Mouse (Mus musculus) cerebellum, postnatal 4 days (tissue): Measurements from ENCODE around the gene Hpcal1.
"Not testable (repeated sequence)": the region's sequence is repeated elsewhere in the genome, so short reads cannot be mapped to it uniquely, and the experiment has no call there.

Experiments
- DNase-seq, 2 experiments: peaks; one replicate each; pipeline ENCODE4 v3.0.0; 2022; ENCODE audit warnings: low spot score in 2 of 2, mixed read lengths in 1 of 2

Hpcal1 gene

DNA sequence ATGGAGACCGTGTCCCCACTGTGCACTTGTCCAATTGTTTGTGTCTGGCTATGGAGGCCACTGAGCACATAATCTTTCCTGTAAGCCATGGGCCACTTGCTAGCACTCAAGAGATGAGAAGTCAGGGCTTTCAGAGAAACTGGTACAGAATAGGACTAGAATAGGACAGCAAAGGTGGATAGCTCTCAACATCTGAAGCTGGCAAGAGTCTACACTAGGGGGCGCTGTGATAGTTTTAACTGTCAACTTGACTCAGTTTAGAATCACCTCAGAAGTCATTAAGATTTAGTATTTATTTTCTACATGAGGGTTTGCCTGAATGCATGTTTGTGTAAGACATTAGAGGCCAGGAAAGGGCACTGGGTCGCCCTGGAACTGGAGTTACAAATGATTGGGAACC is 98.8 kb downstream of the Hpcal1 start:
- DNase-seq, result no peak

DNA sequence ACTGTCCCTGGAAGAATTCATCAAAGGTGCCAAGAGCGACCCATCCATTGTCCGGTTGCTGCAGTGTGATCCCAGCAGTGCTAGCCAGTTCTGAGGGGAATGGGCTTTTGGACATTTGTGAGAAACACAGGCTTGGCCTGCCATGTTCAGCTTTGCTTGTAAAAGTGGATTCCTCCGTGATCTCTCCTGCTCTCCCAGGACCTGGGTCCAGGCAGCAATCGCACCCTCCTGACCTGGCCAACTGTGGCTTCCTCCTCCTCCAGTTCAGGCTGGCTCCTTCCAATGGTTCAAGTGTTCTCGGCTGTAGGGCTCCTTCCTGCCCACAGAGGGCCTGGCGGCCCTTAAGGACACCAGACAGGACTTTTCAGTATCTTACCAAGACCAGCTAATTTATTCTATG is 100.5 kb downstream of the Hpcal1 start:
- DNase-seq, result no peak

DNA sequence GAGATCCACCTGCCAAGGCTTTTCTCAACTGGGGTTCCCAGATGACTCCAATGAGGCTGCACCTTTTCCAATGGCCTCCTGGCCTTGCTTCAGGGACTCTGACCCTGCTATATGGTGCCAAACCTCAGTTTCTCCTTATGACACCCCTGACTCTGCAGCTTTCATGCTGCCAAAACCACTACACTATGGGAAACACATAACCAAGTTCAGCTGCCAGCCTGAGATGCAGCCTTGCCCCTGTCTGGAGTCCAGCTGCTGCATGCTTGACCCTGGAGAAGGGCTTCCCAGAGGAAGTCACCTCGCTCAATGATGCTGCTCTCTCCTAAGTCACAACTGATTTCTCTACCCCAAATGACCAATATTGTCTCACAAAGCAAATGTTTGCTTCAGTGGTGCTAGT is 102.1 kb downstream of the Hpcal1 start:
- DNase-seq, result no peak

DNA sequence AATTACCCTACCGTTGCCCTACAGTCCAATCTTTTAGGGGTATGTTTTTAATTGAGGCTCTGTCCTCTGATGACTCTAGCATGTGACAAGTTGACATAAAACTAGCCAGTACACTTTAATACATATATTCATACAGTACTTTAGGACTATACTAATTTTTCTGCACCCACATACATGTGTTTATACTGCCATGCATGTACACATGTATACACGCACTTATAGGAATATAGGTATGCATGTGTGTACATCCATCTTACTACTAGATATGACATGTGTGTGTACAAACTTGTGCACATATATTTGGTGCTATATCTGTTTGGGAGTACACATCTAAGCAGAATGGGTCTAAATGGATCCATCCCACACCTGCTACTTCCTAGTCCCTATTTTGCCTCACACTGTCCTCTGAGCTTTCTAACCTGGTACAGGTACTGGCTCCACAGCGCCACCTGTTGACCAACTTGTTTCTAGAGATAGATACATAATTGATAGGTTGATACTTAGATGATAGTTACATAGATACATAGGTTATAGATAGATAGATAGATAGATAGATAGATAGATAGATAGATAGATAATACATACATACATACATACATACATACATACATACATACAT is 105.1 kb downstream of the Hpcal1 start:
- peak; percentile 58 to 66 for DNase-seq

DNA sequence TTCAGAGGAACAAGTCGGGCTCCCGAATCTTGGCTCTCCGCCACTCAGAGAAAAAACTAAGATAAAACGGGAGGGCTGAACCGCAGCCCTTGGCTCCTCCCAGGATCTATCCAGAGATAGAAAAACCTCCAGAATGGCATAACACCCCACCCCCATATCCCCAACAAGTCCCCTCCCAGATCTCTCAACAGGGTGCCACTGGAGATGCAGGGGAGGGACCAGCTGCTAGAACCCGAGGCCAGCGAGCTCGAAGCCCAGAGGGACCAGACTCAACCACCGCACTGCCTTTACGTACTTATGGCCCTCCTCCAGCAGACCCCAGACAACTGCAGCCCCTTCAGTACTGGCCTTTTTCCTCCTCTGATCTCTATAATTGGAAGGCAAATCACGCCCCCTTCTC is 107.6 kb downstream of the Hpcal1 start:
- DNase-seq, result not testable (repeated sequence)

DNA sequence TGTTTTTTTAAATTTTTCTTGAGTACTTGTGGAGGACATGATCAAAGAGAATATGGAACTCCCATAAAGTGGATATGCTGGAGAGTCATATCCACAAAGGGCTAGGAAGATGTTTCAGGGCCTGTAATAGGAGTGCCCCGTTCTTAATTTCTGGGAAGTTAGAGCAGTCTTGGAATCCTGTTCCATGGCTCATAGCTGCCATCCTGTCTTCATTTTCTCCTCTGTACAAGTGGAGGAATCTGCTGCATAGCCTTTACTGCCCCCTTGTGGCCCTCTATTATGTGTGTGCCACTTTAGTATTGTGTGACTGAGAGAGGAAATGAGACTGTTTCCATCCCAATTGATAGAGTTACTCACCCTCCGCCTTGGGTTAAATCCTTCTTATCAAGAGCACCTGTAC is 117.9 kb downstream of the Hpcal1 start:
- peak; percentile 43 to 75 for DNase-seq

DNA sequence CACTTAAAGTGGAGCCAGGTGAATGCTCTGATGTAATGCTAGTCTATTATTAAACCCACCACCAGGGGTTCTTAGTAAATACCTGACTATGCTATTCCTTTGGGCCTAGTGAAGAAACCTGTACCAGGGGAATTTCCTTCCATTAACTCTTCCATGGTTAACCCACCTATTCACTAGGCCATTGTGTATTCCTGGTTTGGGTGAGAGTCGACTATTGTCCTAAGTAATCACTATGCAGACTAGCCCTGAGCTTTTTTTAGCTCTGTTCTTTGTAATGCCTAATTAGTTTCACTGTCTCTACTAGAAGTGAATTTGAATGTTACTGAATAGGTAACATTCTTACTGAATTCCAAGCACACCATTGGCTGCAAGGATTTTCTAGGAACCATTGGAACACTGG is 144.6 kb downstream of the Hpcal1 start:
- DNase-seq, result not testable (repeated sequence)
